Comparison of ENCODE assay signal across 10 mouse cellular contexts in genomic region chr17:24389865-24390264, GRCm38 (mm10). TPM values are rescaled to one million over a fixed set of nuclear protein-coding genes. Genes with fewer than 3 reads are reported as not detected.
DNase-seq lines count a peak whose midpoint lies in the region; ATAC-seq and TF ChIP-seq lines count a peak whose summit lies in the region.
"Had no signal": no experiment of that assay in that cellular context is flagged by ENCODE, and none has a peak within 500 bp of the region (broad histone marks: within the 10 kb centered on the region; RNA-seq: fewer than 3 reads in every experiment).

No protein-coding gene starts in this region.

- no peaks in the 10 kb centered on the region for H3K27me3 ChIP-seq in forebrain, postnatal 0 days (ENCODE audit: insufficient read depth, low read length)
- H3K27me3 ChIP-seq in forebrain, embryonic 12.5 days: no peaks in the 10 kb centered on the region
- H3K27me3 ChIP-seq in kidney, embryonic 16.5 days (ENCODE audit: insufficient read depth, low read length): no peaks in the 10 kb centered on the region
- no peaks in the 10 kb centered on the region for H3K27me3 ChIP-seq in lung, postnatal 0 days (replicated peaks; ENCODE audit: insufficient read depth, low read length)
- H3K27me3 ChIP-seq: neural tube, embryonic 12.5 days had no signal

- TF ChIP-seq CTCF in forebrain, postnatal 0 days (IDR thresholded peaks at IDR 0.05; ENCODE audit: low read depth): peak; percentile 75
- TF ChIP-seq CTCF in lung, postnatal 0 days (IDR thresholded peaks at IDR 0.05): peak; percentile 84

- no peaks in the 10 kb centered on the region for H3K9me3 ChIP-seq in forebrain, postnatal 0 days (ENCODE audit: low read length)
- no peaks in the 10 kb centered on the region for H3K9me3 ChIP-seq in forebrain, embryonic 12.5 days
- no peaks in the 10 kb centered on the region for H3K9me3 ChIP-seq in kidney, embryonic 16.5 days (ENCODE audit: low read length)
- no peaks in the 10 kb centered on the region for H3K9me3 ChIP-seq in lung, postnatal 0 days (ENCODE audit: low read length)
- H3K9me3 ChIP-seq: G1E; neural tube, embryonic 12.5 days had no signal

- H3K9ac ChIP-seq in forebrain, postnatal 0 days: no peak overlapping the region
- no peak overlapping the region for H3K9ac ChIP-seq in forebrain, embryonic 12.5 days
- H3K9ac ChIP-seq in kidney, embryonic 16.5 days (replicated peaks; ENCODE audit: low read length): no peak overlapping the region
- no peak overlapping the region for H3K9ac ChIP-seq in lung, postnatal 0 days (replicated peaks; ENCODE audit: low read depth)
- H3K9ac ChIP-seq: neural tube, embryonic 12.5 days had no signal

- TF ChIP-seq EP300 in lung, postnatal 0 days (IDR thresholded peaks at IDR 0.05): no peak

- peak; percentile 53 for DNase-seq in forebrain, postnatal 0 days
- DNase-seq in urinary bladder, postnatal 25 days (ENCODE audit: low spot score): peak; percentile 39
- no peak for DNase-seq in urinary bladder, postnatal 10 days (ENCODE audit: low spot score)
- DNase-seq in embryo, embryonic 11 days: peak; percentile 71
- DNase-seq in lung, postnatal 0 days (ENCODE audit: low spot score): peak; percentile 66
- peak; percentile 38 for DNase-seq in thymus, postnatal 0 days (ENCODE audit: low spot score)

- H3K4me1 ChIP-seq in forebrain, postnatal 0 days (ENCODE audit: insufficient read depth): no peaks in the 10 kb centered on the region
- no peaks in the 10 kb centered on the region for H3K4me1 ChIP-seq in forebrain, embryonic 12.5 days
- no peaks in the 10 kb centered on the region for H3K4me1 ChIP-seq in kidney, embryonic 16.5 days (ENCODE audit: insufficient read depth, low read length)
- H3K4me1 ChIP-seq in lung, postnatal 0 days (ENCODE audit: insufficient read depth, low read depth, low read length): no peaks in the 10 kb centered on the region
- H3K4me1 ChIP-seq: neural tube, embryonic 12.5 days had no signal

- no peak overlapping the region for H3K4me2 ChIP-seq in forebrain, postnatal 0 days (ENCODE audit: low read depth)
- H3K4me2 ChIP-seq in forebrain, embryonic 12.5 days: no peak overlapping the region
- H3K4me2 ChIP-seq in kidney, embryonic 16.5 days (replicated peaks; ENCODE audit: low read depth, low read length): no peak overlapping the region
- H3K4me2 ChIP-seq in lung, postnatal 0 days (replicated peaks; ENCODE audit: low read depth, low read length): no peak overlapping the region
- H3K4me2 ChIP-seq: neural tube, embryonic 12.5 days had no signal

- H3K36me3 ChIP-seq in forebrain, postnatal 0 days (ENCODE audit: insufficient read depth): peaks cover 77% of the 10 kb centered on the region
- peaks cover 37% of the 10 kb centered on the region for H3K36me3 ChIP-seq in forebrain, embryonic 12.5 days (replicated peaks)
- peaks cover 10% of the 10 kb centered on the region for H3K36me3 ChIP-seq in kidney, embryonic 16.5 days (ENCODE audit: insufficient read depth, low read length)
- H3K36me3 ChIP-seq in lung, postnatal 0 days (ENCODE audit: insufficient read depth, low read length): peaks cover 15% of the 10 kb centered on the region; the same call in 1 of the 2 replicates

- 5% methylated on average over 2 of the region's 2 CpGs for WGBS in forebrain, postnatal 0 days
- 3% methylated on average over 2 of the region's 2 CpGs for WGBS in forebrain, embryonic 12.5 days
- 5% methylated on average over 2 of the region's 2 CpGs for WGBS in kidney, embryonic 16.5 days
- 11% methylated on average over 2 of the region's 2 CpGs for WGBS in lung, postnatal 0 days

- H3K27ac ChIP-seq in forebrain, postnatal 0 days (ENCODE audit: low read depth, low read length): no peak overlapping the region
- no peak overlapping the region for H3K27ac ChIP-seq in forebrain, embryonic 12.5 days
- no peak overlapping the region for H3K27ac ChIP-seq in kidney, embryonic 16.5 days (ENCODE audit: low read length)
- no peak overlapping the region for H3K27ac ChIP-seq in lung, postnatal 0 days (ENCODE audit: low read length)
- H3K27ac ChIP-seq: neural tube, embryonic 12.5 days had no signal

- ATAC-seq in forebrain, postnatal 0 days: peak; percentile 43; the same call in 1 of the 2 replicates
- no peak for ATAC-seq in forebrain, embryonic 12.5 days (ENCODE audit: low FRiP score)
- peak; percentile 46; the same call in 1 of the 2 replicates for ATAC-seq in kidney, embryonic 16.5 days (ENCODE audit: low FRiP score, low TSS enrichment)
- no peak for ATAC-seq in lung, postnatal 0 days

- no peak overlapping the region for H3K4me3 ChIP-seq in forebrain, postnatal 0 days (ENCODE audit: low read depth, low read length)
- H3K4me3 ChIP-seq in forebrain, embryonic 12.5 days (replicated peaks): no peak overlapping the region
- no peak overlapping the region for H3K4me3 ChIP-seq in kidney, embryonic 16.5 days (ENCODE audit: low read length)
- no peak overlapping the region for H3K4me3 ChIP-seq in lung, postnatal 0 days (ENCODE audit: low read depth, low read length)
- H3K4me3 ChIP-seq: neural tube, embryonic 12.5 days had no signal

RNA-seq across cellular contexts. Expression of gene Rnps1, which starts 24.5 kb away (rescaled TPM):
- total RNA-seq in forebrain, postnatal 0 days (2014; rRNA removed): 289 and 291 TPM in 2 replicates
- 361 and 363 TPM in 2 replicates for polyA plus RNA-seq in forebrain, postnatal 0 days (2015; fragmentation: Nextera tagmentation; extraction: Ambion mirVana)
- polyA plus RNA-seq in forebrain, embryonic 12.5 days (2016; fragmentation: Nextera tagmentation; extraction: Ambion mirVana): 391 and 404 TPM in 2 replicates
- polyA plus RNA-seq in kidney, embryonic 16.5 days (2015; fragmentation: Nextera tagmentation; extraction: Ambion mirVana): 300 and 327 TPM in 2 replicates
- polyA plus RNA-seq in lung, postnatal 0 days (2015; fragmentation: Nextera tagmentation; extraction: Ambion mirVana): 99.6 and 109 TPM in 2 replicates
- polyA plus RNA-seq in thymus, postnatal 0 days (2015; fragmentation: Nextera tagmentation; extraction: Ambion mirVana): 232 and 240 TPM in 2 replicates

RNA-seq across cellular contexts. Expression of gene Eci1, which starts 36.6 kb away (rescaled TPM):
- 20.2 and 22.0 TPM in 2 replicates for total RNA-seq in forebrain, postnatal 0 days (2014; rRNA removed)
- polyA plus RNA-seq in forebrain, postnatal 0 days (2015; fragmentation: Nextera tagmentation; extraction: Ambion mirVana): 23.3 and 30.0 TPM in 2 replicates
- 53.5 and 61.2 TPM in 2 replicates for polyA plus RNA-seq in forebrain, embryonic 12.5 days (2016; fragmentation: Nextera tagmentation; extraction: Ambion mirVana)
- polyA plus RNA-seq in kidney, embryonic 16.5 days (2015; fragmentation: Nextera tagmentation; extraction: Ambion mirVana): 141 and 143 TPM in 2 replicates
- polyA plus RNA-seq in lung, postnatal 0 days (2015; fragmentation: Nextera tagmentation; extraction: Ambion mirVana): 81.7 and 92.6 TPM in 2 replicates
- 23.2 and 31.3 TPM in 2 replicates for polyA plus RNA-seq in thymus, postnatal 0 days (2015; fragmentation: Nextera tagmentation; extraction: Ambion mirVana)

RNA-seq across cellular contexts. Expression of gene Abca3, which starts 38.1 kb away (rescaled TPM):
- total RNA-seq in forebrain, postnatal 0 days (2014; rRNA removed): 53.0 and 71.2 TPM in 2 replicates
- polyA plus RNA-seq in forebrain, postnatal 0 days (2015; fragmentation: Nextera tagmentation; extraction: Ambion mirVana): 15.5 and 22.9 TPM in 2 replicates
- polyA plus RNA-seq in forebrain, embryonic 12.5 days (2016; fragmentation: Nextera tagmentation; extraction: Ambion mirVana): 17.7 and 18.0 TPM in 2 replicates
- polyA plus RNA-seq in kidney, embryonic 16.5 days (2015; fragmentation: Nextera tagmentation; extraction: Ambion mirVana): 20.8 and 22.6 TPM in 2 replicates
- 66.4 and 71.5 TPM in 2 replicates for polyA plus RNA-seq in lung, postnatal 0 days (2015; fragmentation: Nextera tagmentation; extraction: Ambion mirVana)
- 5.6 and 8.1 TPM in 2 replicates for polyA plus RNA-seq in thymus, postnatal 0 days (2015; fragmentation: Nextera tagmentation; extraction: Ambion mirVana)

RNA-seq across cellular contexts. Expression of gene Abca17, which starts 39.0 kb away (rescaled TPM):
- total RNA-seq in forebrain, postnatal 0 days (2014; rRNA removed): 0.38 and 0.62 TPM in 2 replicates
- polyA plus RNA-seq in forebrain, postnatal 0 days (2015; fragmentation: Nextera tagmentation; extraction: Ambion mirVana): 0.70 and 0.86 TPM in 2 replicates
- not detected in 2 replicates for polyA plus RNA-seq in forebrain, embryonic 12.5 days (2016; fragmentation: Nextera tagmentation; extraction: Ambion mirVana)
- polyA plus RNA-seq in kidney, embryonic 16.5 days (2015; fragmentation: Nextera tagmentation; extraction: Ambion mirVana): 0.22 TPM in 1 of 2 replicates, not detected in the other
- 1.5 and 1.7 TPM in 2 replicates for polyA plus RNA-seq in lung, postnatal 0 days (2015; fragmentation: Nextera tagmentation; extraction: Ambion mirVana)
- not detected in 2 replicates for polyA plus RNA-seq in thymus, postnatal 0 days (2015; fragmentation: Nextera tagmentation; extraction: Ambion mirVana)
- polyA plus RNA-seq: G1E had no signal

RNA-seq across cellular contexts. Expression of gene Dnase1l2, which starts 53.0 kb away (rescaled TPM):
- total RNA-seq in forebrain, postnatal 0 days (2014; rRNA removed): 4.7 and 6.2 TPM in 2 replicates
- polyA plus RNA-seq in forebrain, postnatal 0 days (2015; fragmentation: Nextera tagmentation; extraction: Ambion mirVana): 0.82 and 0.92 TPM in 2 replicates
- polyA plus RNA-seq in forebrain, embryonic 12.5 days (2016; fragmentation: Nextera tagmentation; extraction: Ambion mirVana): 4.9 and 5.1 TPM in 2 replicates
- polyA plus RNA-seq in kidney, embryonic 16.5 days (2015; fragmentation: Nextera tagmentation; extraction: Ambion mirVana): 3.2 and 5.5 TPM in 2 replicates
- 1.1 and 1.4 TPM in 2 replicates for polyA plus RNA-seq in lung, postnatal 0 days (2015; fragmentation: Nextera tagmentation; extraction: Ambion mirVana)
- 1.7 and 1.9 TPM in 2 replicates for polyA plus RNA-seq in thymus, postnatal 0 days (2015; fragmentation: Nextera tagmentation; extraction: Ambion mirVana)

Comparison
In these comparisons a context has a peak if more than half of its experiments do, and no peak if none do; other contexts are left out.
1. ATAC-seq: peak in forebrain, postnatal 0 days (single experiment) and kidney, embryonic 16.5 days (single experiment); none in forebrain, embryonic 12.5 days (single experiment) and lung, postnatal 0 days (single experiment).